Mouse (Mus musculus) heart, embryonic 14.5 days (tissue): ENCODE results near the gene Rbms3. TPM values are rescaled to one million over a fixed set of nuclear protein-coding genes. Genes with fewer than 3 reads are reported as not detected.

Experiments used
- ATAC-seq: fragments of 200-750 bp; cut with Nextera tagmentation; 2 replicates; pipeline ENCODE4 v1.8.0; 2017; ENCODE audit warnings: low read depth, moderate TSS enrichment; ENCODE audit not compliant: insufficient number of reproducible peaks, insufficient read depth, low FRiP score
- H3K27ac ChIP-seq, 2 experiments: fragments of 200-500 bp in 1 of 2; fragments of 300-500 bp in 1 of 2; sonication (generic) in 1 of 2; replicated peaks in 1 of 2; 2 replicates each; pipeline ENCODE4 v1.5.1; 2012 to 2014; ENCODE audit warnings: low read depth in 2 of 2, low read length in 2 of 2, control low read depth in 1 of 2, mild to moderate bottlenecking in 1 of 2, mixed read lengths in 1 of 2; ENCODE audit not compliant: control insufficient read depth in 1 of 2, insufficient read depth in 1 of 2
- H3K27me3 ChIP-seq: fragments of 300-500 bp; sonication (generic); 2 replicates; pipeline ENCODE4 v1.6.1; 2014; ENCODE audit warnings: mild to moderate bottlenecking, low read length, control low read depth; ENCODE audit not compliant: control insufficient read depth, insufficient read depth
- H3K36me3 ChIP-seq: fragments of 300-500 bp; sonication (generic); 2 replicates; pipeline ENCODE4 v1.6.1; 2014; ENCODE audit warnings: mild to moderate bottlenecking, control low read depth, low read length, mixed read lengths; ENCODE audit not compliant: control insufficient read depth, insufficient read depth
- H3K4me1 ChIP-seq, 2 experiments: fragments of 200-500 bp in 1 of 2; fragments of 300-500 bp in 1 of 2; sonication (generic) in 1 of 2; 2 replicates each; pipeline ENCODE4 v1.6.1; 2012 to 2014; ENCODE audit warnings: low read length in 2 of 2, control low read depth in 1 of 2, mixed read lengths in 1 of 2; ENCODE audit not compliant: control insufficient read depth in 2 of 2, insufficient read depth in 2 of 2
- H3K4me2 ChIP-seq: fragments of 300-500 bp; sonication (generic); 2 replicates; pipeline ENCODE4 v1.6.1; 2014; ENCODE audit warnings: mild to moderate bottlenecking, low read length
- H3K4me3 ChIP-seq, 2 experiments: fragments of 200-500 bp in 1 of 2; fragments of 300-500 bp in 1 of 2; sonication (generic) in 1 of 2; 2 replicates each; pipeline ENCODE4 v1.5.1; 2012 to 2014; ENCODE audit warnings: low read length in 2 of 2, mild to moderate bottlenecking in 2 of 2, control low read depth in 1 of 2, low read depth in 1 of 2, moderate library complexity in 1 of 2; ENCODE audit not compliant: control insufficient read depth in 1 of 2, insufficient read depth in 1 of 2
- H3K9ac ChIP-seq: fragments of 300-500 bp; sonication (generic); 2 replicates; pipeline ENCODE4 v1.6.1; 2014; ENCODE audit warnings: mild to moderate bottlenecking, low read length
- H3K9me3 ChIP-seq: fragments of 300-500 bp; sonication (generic); 2 replicates; pipeline ENCODE4 v1.6.1; 2016; ENCODE audit warnings: low read length, control low read depth; ENCODE audit not compliant: control insufficient read depth
- WGBS: fragments of 180-500 bp; shearing (Covaris S2); extraction: QIAGEN DNeasy Blood & Tissue Kit; methylation state at CpG from one replicate; pipeline ENCODE4 v1.1.7; 2014; 5-methylcytosine and 5-hydroxymethylcytosine counted together
- polyA plus RNA-seq: library from polyadenylated mRNA; unstranded; fragments of >200 nt; fragmentation: Nextera tagmentation; extraction: Ambion mirVana; gene quantifications from 2 replicates; pipeline ENCODE4 v1.2.1, GENCODE M21; 2014

The Rbms3 gene
- polyA plus RNA-seq, 1 experiment from 2014 or later = 39.4 TPM

- Histone ChIP-seq H3K27me3 (no peaks in the 10 kb centered on the region), H3K4me2 (no peak overlapping the region), H3K9me3 (no peaks in the 10 kb centered on the region), H3K4me3 (no peak overlapping the region), H3K36me3 (no peaks in the 10 kb centered on the region), H3K27ac (no peak overlapping the region), H3K4me1 (peaks cover 4 to 5% of the 10 kb centered on the region in 2 experiments; a peak in 3 of 4 replicates), H3K9ac (no peak overlapping the region)
- 35% methylated on average over 3 of the region's 3 CpGs for WGBS
- no peak for ATAC-seq
Measured at GRCm38 (mm10) chr9:116771820-116772219, 857.9 kb downstream of the Rbms3 start.

- Histone ChIP-seq H3K4me3 (no peak overlapping the region), H3K27me3 (no peaks in the 10 kb centered on the region), H3K4me1 (peaks cover 4 to 5% of the 10 kb centered on the region in 2 experiments; a peak in 3 of 4 replicates), H3K36me3 (no peaks in the 10 kb centered on the region), H3K4me2 (no peak overlapping the region), H3K27ac (no peak overlapping the region), H3K9me3 (no peaks in the 10 kb centered on the region), H3K9ac (no peak overlapping the region)
- no peak for ATAC-seq
- WGBS = 79% methylated on average over 12 of the region's 12 CpGs
Measured at GRCm38 (mm10) chr9:116769358-116770054, 860.2 kb downstream of the Rbms3 start.

DNA sequence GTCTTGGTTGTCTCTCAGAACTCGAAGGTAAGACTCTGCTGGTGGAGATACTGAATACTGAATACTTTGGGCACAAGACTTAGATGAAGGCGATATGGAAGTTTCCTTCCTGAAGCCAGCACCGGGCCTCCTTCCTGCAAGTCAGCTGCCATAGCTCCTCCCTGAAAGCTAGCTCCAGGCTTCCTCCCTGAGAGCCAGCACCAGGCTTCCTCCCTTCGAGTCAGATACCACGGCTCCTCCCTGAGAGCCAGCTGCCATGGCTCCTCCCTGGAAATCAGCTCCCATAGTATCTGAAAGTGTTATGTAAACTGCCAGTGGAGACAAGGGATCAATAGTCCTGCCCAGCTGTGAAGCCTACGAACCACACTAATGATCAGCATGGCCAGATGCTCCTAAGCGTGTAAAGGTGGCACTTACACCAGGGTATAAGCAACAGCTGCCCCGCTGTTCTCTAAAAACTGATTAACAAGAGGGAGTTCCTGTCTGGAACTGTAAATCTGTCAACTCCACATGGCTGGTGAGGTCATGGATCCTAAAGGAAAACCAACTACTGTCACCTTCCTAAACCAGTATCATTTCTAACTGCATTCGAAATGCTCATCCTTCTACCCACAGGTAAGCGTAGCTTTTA is 867.2 kb downstream of the Rbms3 start:
- peak overlapping the region; percentile 53; a peak in 3 of 4 replicates for H3K27ac ChIP-seq

DNA sequence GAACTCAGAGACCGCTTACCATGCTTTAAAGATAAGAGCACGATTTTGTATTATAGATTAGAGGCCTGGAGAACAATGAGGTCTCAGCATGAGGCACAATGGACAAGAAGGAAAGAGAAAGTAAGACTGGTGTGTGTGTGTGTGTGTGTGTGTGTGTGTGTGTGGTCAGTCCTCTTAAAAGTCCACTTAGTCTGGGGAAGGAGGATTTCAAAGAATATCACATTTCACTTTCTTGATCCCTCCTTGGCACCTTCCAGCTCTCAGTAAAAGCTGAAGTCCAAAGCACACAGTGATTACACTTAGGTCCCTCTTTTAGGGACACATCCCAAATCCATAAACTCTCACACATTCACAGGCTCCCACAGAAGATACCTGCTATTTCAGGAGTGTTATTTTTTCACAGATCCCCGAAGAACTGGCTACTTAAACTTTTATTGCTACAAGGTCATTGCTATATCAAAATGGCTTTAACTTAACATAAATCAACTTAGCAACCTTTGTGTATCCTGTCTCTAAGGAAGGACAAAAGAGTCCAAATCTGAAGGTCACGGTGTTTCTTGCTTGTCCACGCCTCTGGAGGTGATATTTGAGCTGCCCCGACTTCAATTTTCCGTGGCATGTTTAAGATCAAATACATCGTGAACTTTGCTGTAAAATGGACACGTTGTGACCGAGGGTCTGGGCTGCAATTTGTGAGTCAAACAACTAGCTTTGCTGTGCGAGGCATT is 880.7 kb downstream of the Rbms3 start:
- H3K36me3 ChIP-seq = no peaks in the 10 kb centered on the region
- no peak for ATAC-seq
- 46% methylated on average over 11 of the region's 11 CpGs for WGBS
- peaks cover 0 to 2% of the 10 kb centered on the region in 2 experiments; a peak in 1 of 4 replicates for H3K4me1 ChIP-seq
- no peak overlapping the region for H3K27ac ChIP-seq
- no peak overlapping the region for H3K4me3 ChIP-seq
- no peak overlapping the region for H3K4me2 ChIP-seq
- H3K9ac ChIP-seq = no peak overlapping the region
- H3K9me3 ChIP-seq = 0 out of 2 replicates have a peak, but pooled peaks cover 4% of the 10 kb centered on the region
- no peaks in the 10 kb centered on the region for H3K27me3 ChIP-seq

More for the DNA sequence above, 867.2 kb downstream of the Rbms3 start:
- no peaks in the 10 kb centered on the region for H3K9me3 ChIP-seq
- no peaks in the 10 kb centered on the region for H3K27me3 ChIP-seq
- no peak overlapping the region for H3K4me2 ChIP-seq
- H3K36me3 ChIP-seq = no peaks in the 10 kb centered on the region
- 0 out of 2 replicates have a peak, but pooled peaks have one; percentile 56 for ATAC-seq
- WGBS = 51% methylated on average over 10 of the region's 10 CpGs
- H3K9ac ChIP-seq = no peak overlapping the region
- H3K4me3 ChIP-seq = no peak overlapping the region
- peaks cover 3 to 4% of the 10 kb centered on the region in 2 experiments; a peak in 1 of 4 replicates for H3K4me1 ChIP-seq

- H3K4me1 ChIP-seq = peaks cover 0 to 2% of the 10 kb centered on the region in 2 experiments; a peak in 1 of 4 replicates
- WGBS = 72% methylated on average over 4 of the region's 4 CpGs
- 0 out of 2 replicates have a peak, but pooled peaks cover 4% of the 10 kb centered on the region for H3K9me3 ChIP-seq
- no peaks in the 10 kb centered on the region for H3K36me3 ChIP-seq
- no peak overlapping the region for H3K9ac ChIP-seq
- ATAC-seq = no peak
- H3K4me2 ChIP-seq = no peak overlapping the region
- H3K27me3 ChIP-seq = no peaks in the 10 kb centered on the region
- no peak overlapping the region for H3K27ac ChIP-seq
- H3K4me3 ChIP-seq = no peak overlapping the region
Measured at GRCm38 (mm10) chr9:116748346-116748745, 881.4 kb downstream of the Rbms3 start.

GRCm38 (mm10) chr9:116746871-116747270 is 882.8 kb downstream of the Rbms3 start:
- Histone ChIP-seq H3K9ac (no peak overlapping the region), H3K4me1 (peaks cover 0 to 2% of the 10 kb centered on the region in 2 experiments; a peak in 1 of 4 replicates), H3K36me3 (no peaks in the 10 kb centered on the region), H3K4me3 (no peak overlapping the region), H3K9me3 (0 out of 2 replicates have a peak, but pooled peaks cover 4% of the 10 kb centered on the region), H3K4me2 (no peak overlapping the region), H3K27me3 (no peaks in the 10 kb centered on the region), H3K27ac (no peak overlapping the region)
- WGBS = 84% methylated on average over 3 of the region's 3 CpGs
- ATAC-seq = no peak

- Histone ChIP-seq H3K4me1 (no peaks in the 10 kb centered on the region), H3K4me3 (no peak overlapping the region), H3K27ac (no peak overlapping the region), H3K4me2 (no peak overlapping the region), H3K27me3 (no peaks in the 10 kb centered on the region), H3K36me3 (no peaks in the 10 kb centered on the region), H3K9ac (no peak overlapping the region), H3K9me3 (no peaks in the 10 kb centered on the region)
- 87% methylated on average over 2 of the region's 2 CpGs for WGBS
- ATAC-seq = no peak
Measured at GRCm38 (mm10) chr9:116737786-116738185, 891.9 kb downstream of the Rbms3 start.
